Mouse (Mus musculus) CH12.LX (cell line): ENCODE measurements around the gene 9130019O22Rik. TPM values are rescaled to one million over a fixed set of nuclear protein-coding genes. Genes with fewer than 3 reads are reported as not detected.
"Not testable (repeated sequence)": the region's sequence is repeated elsewhere in the genome, so short reads cannot be mapped to it uniquely, and the experiment has no call there.

ENCODE experiments used
- DNase-seq: peaks from one replicate; pipeline ENCODE4 v3.0.0-alpha.2; 2013; ENCODE audit errors: extremely low read depth
- H3K27ac ChIP-seq: 2 replicates; pipeline ENCODE4 v1.5.1; 2012; ENCODE audit warnings: low read depth, mild to moderate bottlenecking, control low read depth, moderate library complexity; ENCODE audit not compliant: insufficient read depth
- H3K27me3 ChIP-seq: replicated peaks from 2 replicates; pipeline ENCODE3; 2012; ENCODE audit warnings: inconsistent platforms
- H3K36me3 ChIP-seq, 2 experiments: replicated peaks in 1 of 2; 2 replicates each; pipeline versions ENCODE3 to v1.6.1; 2012; ENCODE audit warnings: inconsistent platforms in 1 of 2, low read length in 1 of 2, mild to moderate bottlenecking in 1 of 2, mixed read lengths in 1 of 2, moderate library complexity in 1 of 2; ENCODE audit not compliant: control insufficient read depth in 1 of 2, insufficient read depth in 1 of 2
- H3K4me1 ChIP-seq, 2 experiments: 2 replicates each; pipeline ENCODE4 v1.6.1; 2012; ENCODE audit warnings: inconsistent platforms in 1 of 2, moderate library complexity in 1 of 2; ENCODE audit not compliant: insufficient read depth in 2 of 2, control insufficient read depth in 1 of 2
- H3K4me2 ChIP-seq: 2 replicates; pipeline ENCODE4 v1.6.1; 2012; ENCODE audit warnings: low read depth, mild to moderate bottlenecking, control low read depth; ENCODE audit not compliant: poor library complexity, insufficient read depth, severe bottlenecking
- H3K4me3 ChIP-seq, 3 experiments: fragments of 150-350 bp in 1 of 3; sonication (generic) in 1 of 3; replicated peaks in 1 of 3; 2 replicates each; pipeline versions ENCODE3 to v1.5.1; 2011 to 2012; ENCODE audit warnings: low read depth in 2 of 3, low read length in 2 of 3, mild to moderate bottlenecking in 2 of 3, moderate library complexity in 2 of 3, control low read depth in 1 of 3, improper control_type of control experiment in 1 of 3, inconsistent platforms in 1 of 3, mixed read lengths in 1 of 3; ENCODE audit not compliant: poor library complexity in 1 of 3
- H3K79me2 ChIP-seq: replicated peaks from 2 replicates; pipeline ENCODE4 v1.6.1; 2012; ENCODE audit warnings: mild to moderate bottlenecking, moderate library complexity; ENCODE audit not compliant: control insufficient read depth, poor library complexity, insufficient read depth, severe bottlenecking; ENCODE audit errors: extremely low read depth
- H3K9ac ChIP-seq: 2 replicates; pipeline ENCODE4 v1.6.1; 2012; ENCODE audit warnings: low read depth, mild to moderate bottlenecking, control low read depth, moderate library complexity; ENCODE audit not compliant: insufficient read depth
- H3K9me3 ChIP-seq: replicated peaks from 2 replicates; pipeline ENCODE3; 2012; ENCODE audit warnings: low read length, inconsistent platforms, mixed read lengths
- ETS1 ChIP-seq: conservative IDR thresholded peaks from 2 replicates; pipeline ENCODE4 v1.6.1; 2012; ENCODE audit warnings: low read depth, mild to moderate bottlenecking, inconsistent platforms, low read length, improper control_type of control experiment, moderate library complexity
- GABPA ChIP-seq: IDR thresholded peaks from 2 replicates; pipeline ENCODE4 v1.6.1; 2012; ENCODE audit warnings: low read depth, low read length, improper control_type of control experiment, inconsistent platforms; ENCODE audit not compliant: insufficient replicate concordance
- JUND ChIP-seq: conservative IDR thresholded peaks from 2 replicates; pipeline ENCODE4 v1.6.1; 2011; ENCODE audit warnings: low read depth, low read length, improper control_type of control experiment
- MEF2A ChIP-seq: IDR thresholded peaks from 2 replicates; pipeline ENCODE4 v1.6.1; 2014; ENCODE audit warnings: low read depth, mild to moderate bottlenecking, inconsistent platforms, low read length, improper control_type of control experiment, borderline replicate concordance
- MYC ChIP-seq: IDR thresholded peaks from 2 replicates; pipeline ENCODE4 v1.6.1; 2011; ENCODE audit warnings: low read depth, mild to moderate bottlenecking, improper control_type of control experiment, low read length
- PAX5 ChIP-seq: IDR thresholded peaks from 2 replicates; pipeline ENCODE4 v1.6.1; 2012; ENCODE audit warnings: low read length, inconsistent platforms, mixed read lengths
- POLR2A ChIP-seq: IDR thresholded peaks from 2 replicates; pipeline ENCODE4 v1.6.1; 2011; ENCODE audit warnings: low read depth, mild to moderate bottlenecking, improper control_type of control experiment, low read length
- POLR2AphosphoS2 ChIP-seq: IDR thresholded peaks from 2 replicates; pipeline ENCODE4 v1.6.1; 2011; ENCODE audit warnings: low read depth, low read length, improper control_type of control experiment
- RAD21 ChIP-seq: IDR thresholded peaks from 2 replicates; pipeline ENCODE4 v1.6.1; 2011; ENCODE audit warnings: low read depth, mild to moderate bottlenecking, low read length, improper control_type of control experiment, moderate library complexity
- TCF12 ChIP-seq: IDR thresholded peaks from 2 replicates; pipeline ENCODE4 v1.6.1; 2014; ENCODE audit warnings: low read depth, mild to moderate bottlenecking, inconsistent platforms, low read length, improper control_type of control experiment
- USF1 ChIP-seq: IDR thresholded peaks from 2 replicates; pipeline ENCODE4 v1.6.1; 2014; ENCODE audit warnings: low read depth, mild to moderate bottlenecking, inconsistent platforms, low read length, improper control_type of control experiment
- ZC3H11A ChIP-seq: IDR thresholded peaks from 2 replicates; pipeline ENCODE4 v1.6.1; 2012; ENCODE audit warnings: low read depth, mild to moderate bottlenecking, inconsistent platforms, low read length, improper control_type of control experiment
- ZNF384 ChIP-seq: IDR thresholded peaks from 2 replicates; pipeline ENCODE4 v1.6.1; 2012; ENCODE audit warnings: low read depth, low read length, improper control_type of control experiment, inconsistent platforms
- dilution Hi-C: fragments of 300-500 bp; cut with MboI; formaldehyde crosslinking; loops from 2 replicates; pipeline ENCODE4 v1.14.3; 2020; ENCODE audit warnings: low sequenced_read_pairs; ENCODE audit not compliant: extremely low pct_unique_long_range_greater_than_20kb, extremely low pct_ligation_motif_present
- in situ Hi-C: fragments of 300-500 bp; cut with MboI; formaldehyde crosslinking; loops from 3 replicates; pipeline ENCODE4 v1.14.3; 2019; ENCODE audit warnings: low sequenced_read_pairs, low pct_ligation_motif_present, low pct_unique_long_range_greater_than_20kb, mixed read lengths
- polyA plus RNA-seq: library from polyadenylated mRNA; unstranded; fragments of >175 nt; gene quantifications from 2 replicates; pipeline ENCODE4 v1.2.1, GENCODE M21; 2012; ENCODE audit warnings: low read depth; ENCODE audit not compliant: insufficient read length
- total RNA-seq, 2 experiments: library from RNA; depleted of rRNA; stranded (reverse); fragments of 300-350 nt in 1 of 2; fragments of >200 nt in 1 of 2; gene quantifications; 2 replicates each; pipeline ENCODE4 v1.2.3; 2012 to 2014

The 9130019O22Rik gene
- total and polyA plus RNA-seq, 3 experiments = 3.3 to 4.2 (median 4.0) TPM

DNA sequence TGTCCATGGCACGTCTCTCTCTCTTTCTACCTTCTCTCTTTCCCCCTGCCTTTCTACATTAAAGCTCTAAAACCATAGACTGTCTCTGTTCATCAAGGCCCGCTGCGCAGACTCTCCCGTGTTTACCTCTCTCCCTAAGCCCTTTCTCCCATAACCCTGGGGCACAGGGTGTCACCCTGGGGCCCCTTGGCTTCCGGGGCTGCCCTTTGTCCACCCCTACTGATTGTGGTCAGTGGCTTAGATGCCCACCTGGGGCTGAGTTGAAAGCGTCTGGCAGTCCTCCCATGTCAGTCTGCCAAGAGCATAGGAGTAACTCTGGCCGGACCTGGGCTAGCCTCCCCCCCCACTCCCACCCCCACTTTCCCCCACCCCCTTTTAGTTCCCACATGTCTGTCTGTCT is 3.3 kb upstream of the 9130019O22Rik start:
- Histone ChIP-seq H3K9ac (no peak overlapping the region), H3K9me3 (peaks cover 3% of the 10 kb centered on the region), H3K79me2 (no peaks in the 10 kb centered on the region), H3K27ac (no peak overlapping the region), H3K4me2 (no peak overlapping the region), H3K4me3 (no peak overlapping the region), H3K36me3 (peaks cover 9 to 17% of the 10 kb centered on the region in 2 experiments), H3K27me3 (no peaks in the 10 kb centered on the region), H3K4me1 (peaks cover 8 to 14% of the 10 kb centered on the region in 2 experiments; a peak in 3 of 4 replicates)
- in situ Hi-C loops (no loop called here), dilution Hi-C loops (no loop called here)
- DNase-seq = no peak
- TF ChIP-seq RAD21 (no peak), JUND (no peak), GABPA (no peak), MYC (no peak), PAX5 (no peak), ZC3H11A (no peak), POLR2AphosphoS2 (no peak), ZNF384 (no peak), MEF2A (no peak), ETS1 (no peak), USF1 (no peak), POLR2A (no peak), TCF12 (no peak)

DNA sequence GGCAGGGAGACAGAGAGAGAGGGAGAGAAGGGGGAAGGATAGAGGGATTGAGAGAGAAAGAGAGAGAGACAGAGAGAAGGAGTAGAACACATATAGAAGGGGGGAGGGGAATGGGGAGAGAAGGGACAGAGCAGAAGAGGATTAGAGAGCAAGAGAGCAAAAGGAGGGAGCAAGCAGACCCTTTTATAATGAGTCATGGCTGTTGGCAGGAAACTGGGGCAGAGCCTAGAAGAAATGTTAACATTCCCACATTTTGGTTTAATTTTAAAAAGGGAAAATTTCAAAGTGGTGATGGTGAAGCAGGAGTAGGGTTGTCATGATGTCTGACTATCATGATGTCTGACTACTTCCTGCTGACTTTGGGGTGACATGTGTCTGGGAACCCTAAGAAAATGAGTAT is 1.2 kb upstream of the 9130019O22Rik start:
- H3K9me3 ChIP-seq, H3K4me3 ChIP-seq, dilution Hi-C loops, H3K4me1 ChIP-seq, in situ Hi-C loops, DNase-seq, H3K27me3 ChIP-seq, H3K4me2 ChIP-seq, H3K9ac ChIP-seq, H3K79me2 ChIP-seq, H3K27ac ChIP-seq: not testable (repeated sequence)
- H3K36me3 ChIP-seq = peaks cover 18 to 31% of the 10 kb centered on the region in 2 experiments

GRCm38 (mm10) chr7:127385560-127385959 is 1.4 kb downstream of the 9130019O22Rik start:
- H3K27me3 ChIP-seq, H3K27ac ChIP-seq, in situ Hi-C loops, H3K9ac ChIP-seq, dilution Hi-C loops, H3K4me2 ChIP-seq, H3K79me2 ChIP-seq, H3K9me3 ChIP-seq, H3K4me1 ChIP-seq, H3K4me3 ChIP-seq, DNase-seq: not testable (repeated sequence)
- H3K36me3 ChIP-seq = peaks cover 10 to 20% of the 10 kb centered on the region in 2 experiments
